Mouse (Mus musculus): ENCODE measurements around the gene Stx3. TPM values are rescaled to one million over a fixed set of nuclear protein-coding genes. Genes with fewer than 3 reads are reported as not detected.

Gene Stx3
- polyA plus RNA-seq, 1 experiment from 2014 or later: 11.3 TPM

DNA sequence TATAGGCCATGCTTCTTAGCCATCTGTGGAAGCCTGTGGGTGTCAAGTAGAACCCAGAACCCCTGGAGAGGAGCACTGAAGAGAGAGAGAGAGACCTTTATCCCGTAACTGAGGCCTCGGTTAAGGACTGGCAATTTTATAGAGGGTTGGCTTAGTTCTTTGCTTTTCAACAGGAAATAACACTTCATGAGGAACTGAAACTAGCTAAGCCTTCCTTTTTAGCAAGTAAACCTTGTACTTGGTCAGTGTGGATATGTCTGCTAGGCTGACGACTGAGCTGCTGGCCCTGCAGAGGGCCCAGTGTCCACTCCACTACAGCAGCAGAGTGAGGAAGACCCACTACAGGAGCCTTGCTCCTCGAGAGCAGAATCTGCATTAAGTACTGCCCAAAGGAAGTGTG, 52.8 kb downstream of the Stx3 start:
- Histone ChIP-seq H3K4me3 (no peak overlapping the region), H3K9ac (no peak overlapping the region), H3K27ac (no peak overlapping the region), H3K36me3 (no peaks in the 10 kb centered on the region), H3K27me3 (peaks cover 12% of the 10 kb centered on the region; the same call in 1 of the 2 replicates), H3K9me3 (no peaks in the 10 kb centered on the region), H3K4me1 (replicated peaks) (peaks cover 9% of the 10 kb centered on the region), H3K4me2 (no peak overlapping the region)
- 73% methylated on average over 4 of the region's 4 CpGs for WGBS
- ATAC-seq (ENCODE audit: low FRiP score): no peak

DNA sequence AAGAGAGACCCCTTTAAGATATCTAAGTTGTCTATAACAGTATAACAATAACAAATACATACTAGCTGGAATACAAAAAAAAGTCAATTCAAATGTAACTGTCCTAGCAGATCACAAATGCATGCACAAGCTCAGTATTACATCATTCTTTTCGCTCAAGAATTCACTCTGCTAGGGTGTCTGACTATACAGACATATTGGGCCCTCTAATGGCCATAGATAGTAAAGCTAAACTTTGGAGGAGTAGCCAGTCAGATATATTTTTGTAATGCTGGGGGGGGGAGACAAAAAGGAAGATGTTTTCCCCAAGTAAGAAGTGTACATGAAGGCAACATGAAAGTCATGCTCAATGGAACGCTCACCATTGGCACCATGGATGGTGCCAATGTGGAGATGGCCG, 54.1 kb downstream of the Stx3 start:
- H3K4me1 ChIP-seq (replicated peaks): no peaks in the 10 kb centered on the region
- no peaks in the 10 kb centered on the region for H3K9me3 ChIP-seq
- no peaks in the 10 kb centered on the region for H3K36me3 ChIP-seq
- H3K4me3 ChIP-seq: no peak overlapping the region
- no peak overlapping the region for H3K9ac ChIP-seq
- H3K27ac ChIP-seq: no peak overlapping the region
- H3K27me3 ChIP-seq: peaks cover 12% of the 10 kb centered on the region; the same call in 1 of the 2 replicates
- no peak for ATAC-seq (ENCODE audit: low FRiP score)
- WGBS: 82% methylated on average over 3 of the region's 3 CpGs
- H3K4me2 ChIP-seq: no peak overlapping the region

GRCm38 (mm10) chr19:11747298-11747697, 71.9 kb downstream of the Stx3 start, which contains the start of gene Gif:
Gif (plus strand) TSS chr19:11747554.
- H3K9ac ChIP-seq: no peak within 1 kb of the TSS
- WGBS: 77% methylated on average over 2 of the region's 2 CpGs
- H3K27ac ChIP-seq: no peak within 1 kb of the TSS

DNA sequence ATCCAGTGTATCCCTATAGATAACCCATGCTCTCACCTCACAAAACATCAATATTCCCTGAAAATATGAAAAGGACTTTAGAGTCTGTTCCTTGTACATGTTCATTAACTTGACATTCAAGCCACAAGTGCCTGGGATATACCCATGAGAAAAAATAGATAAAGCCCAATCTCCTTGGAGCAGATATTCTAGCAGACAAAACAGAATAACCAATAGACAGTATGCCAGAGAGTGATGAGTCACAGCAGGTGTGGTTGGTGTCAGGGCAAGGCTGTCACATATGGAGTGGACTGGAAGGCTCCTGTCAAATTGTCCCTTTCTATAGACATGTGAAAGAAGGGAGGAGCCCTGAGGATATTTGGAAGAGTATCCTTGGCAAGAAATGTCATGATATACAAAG, 73.5 kb downstream of the Stx3 start:
- no peaks in the 10 kb centered on the region for H3K9me3 ChIP-seq
- no peak overlapping the region for H3K4me3 ChIP-seq
- H3K4me1 ChIP-seq (replicated peaks): no peaks in the 10 kb centered on the region
- H3K4me2 ChIP-seq: no peak overlapping the region
- no peak for ATAC-seq (ENCODE audit: low FRiP score)
- H3K36me3 ChIP-seq: no peaks in the 10 kb centered on the region
- H3K27me3 ChIP-seq: no peaks in the 10 kb centered on the region
- no peak overlapping the region for H3K9ac ChIP-seq
- no peak overlapping the region for H3K27ac ChIP-seq

More at GRCm38 (mm10) chr19:11747298-11747697, 71.9 kb downstream of the Stx3 start, which contains the start of gene Gif:
- Histone ChIP-seq H3K36me3 (no peaks in the 10 kb centered on the region), H3K27me3 (no peaks in the 10 kb centered on the region), H3K4me2 (no peak within 1 kb of the TSS), H3K4me1 (replicated peaks) (no peaks in the 10 kb centered on the region), H3K4me3 (no peak within 1 kb of the TSS), H3K9me3 (no peaks in the 10 kb centered on the region)
- ATAC-seq (ENCODE audit: low FRiP score): no peak

DNA sequence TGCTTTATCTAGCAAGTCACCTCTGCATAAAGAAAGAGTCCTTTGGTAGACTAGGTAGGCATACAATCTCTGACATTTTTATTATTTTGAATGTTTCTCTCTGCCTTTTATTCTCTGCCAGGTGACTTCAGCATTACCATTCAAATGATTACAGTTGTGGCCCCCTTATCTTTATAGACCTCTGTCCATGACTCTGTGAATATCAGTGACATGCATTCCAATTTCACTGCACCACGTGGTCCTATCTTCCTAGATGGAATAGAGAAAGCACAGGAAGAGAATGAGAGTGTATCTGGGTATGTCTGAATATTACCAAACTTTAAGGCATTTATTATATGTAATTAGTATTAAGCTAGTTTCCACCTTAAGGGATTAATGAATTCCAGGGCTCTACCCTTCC, 82.7 kb downstream of the Stx3 start:
- ATAC-seq (ENCODE audit: low FRiP score): no peak
- H3K4me2 ChIP-seq: no peak overlapping the region
- no peak overlapping the region for H3K4me3 ChIP-seq
- no peaks in the 10 kb centered on the region for H3K27me3 ChIP-seq
- no peak overlapping the region for H3K27ac ChIP-seq
- H3K4me1 ChIP-seq (replicated peaks): no peaks in the 10 kb centered on the region
- no peaks in the 10 kb centered on the region for H3K9me3 ChIP-seq
- H3K36me3 ChIP-seq: no peaks in the 10 kb centered on the region
- H3K9ac ChIP-seq: no peak overlapping the region
- WGBS: 49% methylated on average over 1 of the region's 1 CpGs

DNA sequence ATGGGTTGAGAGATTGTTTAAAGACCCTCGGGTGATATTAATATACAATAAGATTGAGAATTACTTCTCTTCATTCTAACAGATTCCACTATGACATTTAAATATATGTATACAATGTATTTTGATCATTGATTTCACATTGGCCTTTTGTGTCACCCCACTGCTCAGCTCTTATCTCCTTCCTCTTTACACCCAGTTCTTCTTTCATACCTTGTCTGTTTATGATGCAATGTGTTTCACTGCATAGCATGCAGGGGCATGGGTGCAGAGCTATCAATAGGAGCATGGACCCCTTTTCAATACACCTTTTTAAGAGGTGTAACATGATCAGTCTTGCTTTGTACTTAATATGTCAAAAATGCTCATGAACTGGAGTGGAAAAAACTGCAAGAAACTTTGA, 88.9 kb downstream of the Stx3 start:
- no peak for ATAC-seq (ENCODE audit: low FRiP score)
- Histone ChIP-seq H3K4me1 (replicated peaks) (no peaks in the 10 kb centered on the region), H3K4me2 (no peak overlapping the region), H3K36me3 (no peaks in the 10 kb centered on the region), H3K27ac (no peak overlapping the region), H3K4me3 (no peak overlapping the region), H3K9me3 (no peaks in the 10 kb centered on the region), H3K9ac (no peak overlapping the region), H3K27me3 (no peaks in the 10 kb centered on the region)
- 81% methylated on average over 1 of the region's 1 CpGs for WGBS

DNA sequence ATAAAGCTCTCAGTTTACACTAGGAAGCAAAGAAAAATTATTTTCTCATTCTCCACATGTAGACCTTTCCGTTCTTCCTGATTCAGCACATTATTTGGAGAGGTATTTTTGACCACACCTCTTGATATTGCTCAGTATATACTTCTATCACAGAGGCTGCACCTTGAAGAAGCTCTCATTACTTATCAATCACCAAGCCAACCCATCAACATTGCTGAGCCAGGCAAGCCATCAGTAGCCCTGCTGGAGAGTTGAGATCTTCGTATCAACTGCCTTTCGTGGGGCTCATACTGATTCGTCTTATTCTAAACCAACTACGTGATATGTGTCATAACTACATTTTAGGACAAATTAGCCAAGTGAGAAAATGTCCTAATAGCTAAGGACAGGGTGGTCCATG, 91.9 kb downstream of the Stx3 start:
- Histone ChIP-seq H3K27me3 (no peaks in the 10 kb centered on the region), H3K36me3 (no peaks in the 10 kb centered on the region), H3K27ac (no peak overlapping the region), H3K4me3 (no peak overlapping the region), H3K4me2 (no peak overlapping the region), H3K9me3 (no peaks in the 10 kb centered on the region), H3K9ac (no peak overlapping the region), H3K4me1 (replicated peaks) (no peaks in the 10 kb centered on the region)
- no peak for ATAC-seq (ENCODE audit: low FRiP score)
- WGBS: 93% methylated on average over 5 of the region's 5 CpGs

GRCm38 (mm10) chr19:11725915-11726314, 93.3 kb downstream of the Stx3 start:
- H3K4me3 ChIP-seq: no peak overlapping the region
- no peak overlapping the region for H3K9ac ChIP-seq
- H3K27me3 ChIP-seq: no peaks in the 10 kb centered on the region
- no peaks in the 10 kb centered on the region for H3K9me3 ChIP-seq
- no peak overlapping the region for H3K27ac ChIP-seq
- no peak overlapping the region for H3K4me2 ChIP-seq
- H3K4me1 ChIP-seq (replicated peaks): no peaks in the 10 kb centered on the region
- no peaks in the 10 kb centered on the region for H3K36me3 ChIP-seq
- 85% methylated on average over 2 of the region's 2 CpGs for WGBS
- ATAC-seq (ENCODE audit: low FRiP score): no peak

Other genes with a start within 250 kb of the Stx3 start
- 2.6 and 2.7 TPM in 2 replicates for gene Ms4a6d, start 214.6 kb downstream of the Stx3 start, polyA plus RNA-seq (2015; fragmentation: Nextera tagmentation; extraction: Ambion mirVana)
- 0.10 and 0.16 TPM in 2 replicates for gene Ms4a2, start 195.7 kb downstream of the Stx3 start, polyA plus RNA-seq (2015; fragmentation: Nextera tagmentation; extraction: Ambion mirVana)
- not detected in 2 replicates for gene Ms4a3, start 178.6 kb downstream of the Stx3 start, polyA plus RNA-seq (2015; fragmentation: Nextera tagmentation; extraction: Ambion mirVana)
- not detected in 2 replicates for gene Oosp2, start 158.8 kb downstream of the Stx3 start, polyA plus RNA-seq (2015; fragmentation: Nextera tagmentation; extraction: Ambion mirVana)
- gene Oosp1, start 128.3 kb downstream of the Stx3 start, polyA plus RNA-seq (2015; fragmentation: Nextera tagmentation; extraction: Ambion mirVana): not detected in 2 replicates
- not detected in 2 replicates for gene Oosp3, start 122.3 kb downstream of the Stx3 start, polyA plus RNA-seq (2015; fragmentation: Nextera tagmentation; extraction: Ambion mirVana)
- not detected in 2 replicates for gene Gif, start 71.8 kb downstream of the Stx3 start, polyA plus RNA-seq (2015; fragmentation: Nextera tagmentation; extraction: Ambion mirVana)
- gene Mrpl16, start 49.0 kb downstream of the Stx3 start, polyA plus RNA-seq (2015; fragmentation: Nextera tagmentation; extraction: Ambion mirVana): 44.3 and 44.9 TPM in 2 replicates
- not detected in 2 replicates for gene Olfr1417, start 19.8 kb upstream of the Stx3 start, polyA plus RNA-seq (2015; fragmentation: Nextera tagmentation; extraction: Ambion mirVana)
- not detected in 2 replicates for gene Olfr1418, start 41.7 kb upstream of the Stx3 start, polyA plus RNA-seq (2015; fragmentation: Nextera tagmentation; extraction: Ambion mirVana)
- not detected in 2 replicates for gene Olfr1419, start 55.7 kb upstream of the Stx3 start, polyA plus RNA-seq (2015; fragmentation: Nextera tagmentation; extraction: Ambion mirVana)
- not detected in 2 replicates for gene Olfr1420, start 67.2 kb upstream of the Stx3 start, polyA plus RNA-seq (2015; fragmentation: Nextera tagmentation; extraction: Ambion mirVana)
- 19.6 and 19.8 TPM in 2 replicates for gene Patl1, start 93.0 kb upstream of the Stx3 start, polyA plus RNA-seq (2015; fragmentation: Nextera tagmentation; extraction: Ambion mirVana)
- 3.9 and 4.3 TPM in 2 replicates for gene Osbp, start 146.5 kb upstream of the Stx3 start, polyA plus RNA-seq (2015; fragmentation: Nextera tagmentation; extraction: Ambion mirVana)
- gene Olfr1423, start 221.9 kb upstream of the Stx3 start, polyA plus RNA-seq (2015; fragmentation: Nextera tagmentation; extraction: Ambion mirVana): not detected in 2 replicates
- gene Olfr1424, start 243.3 kb upstream of the Stx3 start, polyA plus RNA-seq (2015; fragmentation: Nextera tagmentation; extraction: Ambion mirVana): not detected in 2 replicates